ENCODE assay signal across 18 mouse cellular contexts in genomic region chr8:123199864-123200263, GRCm38 (mm10). TPM values are rescaled to one million over a fixed set of nuclear protein-coding genes. Genes with fewer than 3 reads are reported as not detected.
"Had no signal": no experiment of that assay in that cellular context is flagged by ENCODE, and none has a peak within 500 bp of the region (broad histone marks: within the 10 kb centered on the region; RNA-seq: fewer than 3 reads in every experiment).

No protein-coding gene starts in this region.

- H3K4me3 ChIP-seq: liver, embryonic 12.5 days; midbrain, embryonic 10.5 days; midbrain, embryonic 12.5 days; myocyte; neural tube, embryonic 13.5 days; neural tube, embryonic 15.5 days had no signal

- H3K4me1 ChIP-seq: midbrain, embryonic 10.5 days; midbrain, embryonic 12.5 days had no signal

- H3K27ac ChIP-seq: liver, embryonic 12.5 days; liver, embryonic 14.5 days; midbrain, embryonic 10.5 days; midbrain, embryonic 12.5 days; neural tube, embryonic 13.5 days; neural tube, embryonic 15.5 days had no signal

- H3K9ac ChIP-seq: liver, embryonic 12.5 days; liver, embryonic 14.5 days; midbrain, embryonic 12.5 days; neural tube, embryonic 13.5 days; neural tube, embryonic 15.5 days had no signal

- DNase-seq: midbrain, embryonic 14.5 days; retina, postnatal 1 day; right cerebral cortex, adult 18-20 months; right cerebral cortex, postnatal 25 days; right cerebral cortex, postnatal 4 days; spleen, adult 18-20 months; thymus, adult 18-20 months; thymus, postnatal 14 days; thymus, postnatal 36 days had no signal

- ATAC-seq: liver, embryonic 12.5 days; midbrain, embryonic 16.5 days had no signal

- H3K9me3 ChIP-seq: liver, embryonic 12.5 days; midbrain, embryonic 10.5 days; midbrain, embryonic 12.5 days; neural tube, embryonic 13.5 days; neural tube, embryonic 15.5 days had no signal

- H3K27me3 ChIP-seq: neural tube, embryonic 13.5 days; neural tube, embryonic 15.5 days had no signal

- H3K4me2 ChIP-seq: liver, embryonic 12.5 days; midbrain, embryonic 12.5 days; neural tube, embryonic 13.5 days; neural tube, embryonic 15.5 days had no signal

RNA-seq across cellular contexts. Expression of gene Dpep1, which starts 13.8 kb away (rescaled TPM):
- total RNA-seq: megakaryocyte-erythroid progenitor cell, adult 5-6 weeks had no signal
- polyA plus RNA-seq: midbrain, embryonic 14.5 days had no signal
